Mouse (Mus musculus): ENCODE data around the gene Grm5. TPM values are rescaled to one million over a fixed set of nuclear protein-coding genes. Genes with fewer than 3 reads are reported as not detected.

The Grm5 gene
- total RNA-seq, 2 experiments from 2014 or later: 184 to 189 TPM

- no peak for DNase-seq (ENCODE audit: low spot score in 2 of 2)
These were observed 259.5 kb downstream of the Grm5 start for GRCm38 (mm10) chr7:87843496-87843895.

- no peak for DNase-seq (ENCODE audit: low spot score in 2 of 2)
These were observed 262.1 kb downstream of the Grm5 start for GRCm38 (mm10) chr7:87846082-87846481.

- DNase-seq (ENCODE audit: low spot score in 2 of 2): peak; percentile 35 to 68
These were observed 342.0 kb downstream of the Grm5 start for GRCm38 (mm10) chr7:87925956-87926355.

- DNase-seq (ENCODE audit: low spot score in 2 of 2): no peak
These were observed 353.4 kb downstream of the Grm5 start for GRCm38 (mm10) chr7:87937415-87937814.

- no peak for DNase-seq (ENCODE audit: low spot score in 2 of 2)
These were observed 354.3 kb downstream of the Grm5 start for GRCm38 (mm10) chr7:87938265-87938664.

GRCm38 (mm10) chr7:87950205-87950604, 366.2 kb downstream of the Grm5 start:
- peak; percentile 24 to 45 for DNase-seq (ENCODE audit: low spot score in 2 of 2)

- DNase-seq (ENCODE audit: low spot score in 2 of 2): peak in 1 of 2 experiments; percentile 33
These were observed 389.2 kb downstream of the Grm5 start for GRCm38 (mm10) chr7:87973216-87973615.

- no peak for DNase-seq (ENCODE audit: low spot score in 2 of 2)
These were observed 391.1 kb downstream of the Grm5 start for GRCm38 (mm10) chr7:87975041-87975440.

GRCm38 (mm10) chr7:87983494-87983893, 399.5 kb downstream of the Grm5 start:
- no peak for DNase-seq (ENCODE audit: low spot score in 2 of 2)

- no peak for DNase-seq (ENCODE audit: low spot score in 2 of 2)
These were observed 430.5 kb downstream of the Grm5 start for GRCm38 (mm10) chr7:88014451-88014850.

GRCm38 (mm10) chr7:88027411-88028132, 443.6 kb downstream of the Grm5 start:
- DNase-seq (ENCODE audit: low spot score in 2 of 2): peak; percentile 27 to 34

GRCm38 (mm10) chr7:88047366-88047765, 463.4 kb downstream of the Grm5 start:
- DNase-seq (ENCODE audit: low spot score in 2 of 2): no peak

- no peak for DNase-seq (ENCODE audit: low spot score in 2 of 2)
These were observed 470.4 kb downstream of the Grm5 start for GRCm38 (mm10) chr7:88054224-88054938.

- no peak for DNase-seq (ENCODE audit: low spot score in 2 of 2)
These were observed 472.5 kb downstream of the Grm5 start for GRCm38 (mm10) chr7:88056438-88056837.

- no peak for DNase-seq (ENCODE audit: low spot score in 2 of 2)
These were observed 507.1 kb downstream of the Grm5 start for GRCm38 (mm10) chr7:88091115-88091514.

- DNase-seq (ENCODE audit: low spot score in 2 of 2): no peak
These were observed 512.7 kb downstream of the Grm5 start for GRCm38 (mm10) chr7:88096536-88097107.

- peak; percentile 45 to 50 for DNase-seq (ENCODE audit: low spot score in 2 of 2)
These were observed 513.7 kb downstream of the Grm5 start for GRCm38 (mm10) chr7:88097715-88098114.

- no peak for DNase-seq (ENCODE audit: low spot score in 2 of 2)
These were observed 532.9 kb downstream of the Grm5 start for GRCm38 (mm10) chr7:88116724-88117409.

- DNase-seq (ENCODE audit: low spot score in 2 of 2): no peak
These were observed 544.3 kb downstream of the Grm5 start for GRCm38 (mm10) chr7:88128080-88128848.

- DNase-seq (ENCODE audit: low spot score in 2 of 2): peak; percentile 25 to 38
These were observed 545.8 kb downstream of the Grm5 start for GRCm38 (mm10) chr7:88129536-88130487.

All from left cerebral cortex, adult 18-20 months (tissue).